Mouse (Mus musculus) CD8-positive naive resting alpha-beta T cell, adult 2 months (primary cell): ENCODE results near the gene Dock1.

Experiments used
- DNase-seq, 2 experiments: peaks; one replicate each; pipeline ENCODE4 v3.0.0; 2022; ENCODE audit warnings: low read depth in 2 of 2, low spot score in 2 of 2

The Dock1 gene

DNA sequence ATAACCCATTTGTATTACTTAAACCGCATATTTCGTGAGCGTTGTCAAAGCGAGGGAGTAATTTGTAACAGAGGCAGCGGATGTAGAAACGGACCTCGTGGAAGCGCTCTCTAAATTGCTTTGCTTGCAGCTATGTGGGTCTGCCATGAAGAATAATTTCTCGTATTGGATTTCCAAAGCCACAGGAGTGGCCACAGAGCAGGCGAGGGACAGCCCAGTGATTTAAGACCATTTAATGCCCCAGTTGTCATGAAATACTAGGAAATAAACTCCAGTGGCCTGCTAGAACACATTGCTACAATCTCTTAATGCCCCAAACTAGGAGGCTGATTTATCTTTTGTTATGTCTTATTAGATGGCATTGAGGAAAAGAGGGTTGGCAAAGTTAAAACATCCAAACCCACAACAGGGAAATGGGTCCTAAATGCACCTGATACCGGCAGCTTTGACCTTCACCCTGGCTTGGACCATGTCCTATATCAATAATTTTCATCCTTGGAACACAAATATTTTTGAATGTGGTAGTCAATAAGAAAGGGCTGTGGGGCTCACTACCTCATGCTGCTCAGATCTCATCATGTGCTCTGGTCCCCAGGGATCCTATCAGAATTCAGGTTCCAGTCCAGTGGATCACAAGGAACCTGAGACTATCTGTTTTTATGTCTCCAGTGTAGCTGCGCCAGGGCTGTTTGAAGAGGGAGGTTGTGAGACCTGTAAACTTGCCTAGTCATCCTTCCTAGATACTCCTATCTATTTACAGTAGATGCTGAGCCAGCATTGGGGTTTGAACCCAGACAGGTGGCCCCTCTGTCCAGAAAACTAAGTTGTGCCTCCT lies 373.7 kb downstream of the Dock1 start:
- DNase-seq: no peak

DNA sequence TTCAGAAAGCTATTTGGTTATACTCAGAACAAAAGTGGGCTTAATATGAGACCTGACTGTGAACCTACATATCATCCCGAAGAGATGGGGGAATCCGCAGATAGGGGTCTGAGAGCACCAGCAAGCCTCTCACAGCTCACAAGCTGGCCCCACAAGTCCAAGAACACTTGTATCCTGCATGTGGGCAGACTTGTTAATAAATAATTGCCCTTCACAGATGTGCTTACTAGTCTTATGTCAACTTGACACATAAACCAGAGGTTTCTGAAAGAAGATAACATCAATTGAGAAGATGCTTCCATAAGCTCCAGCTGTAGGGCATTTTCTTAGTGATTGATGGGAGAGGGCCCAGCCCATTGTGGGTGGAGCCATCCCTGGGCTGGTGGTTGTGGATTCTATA lies 379.0 kb downstream of the Dock1 start:
- DNase-seq: no peak

DNA sequence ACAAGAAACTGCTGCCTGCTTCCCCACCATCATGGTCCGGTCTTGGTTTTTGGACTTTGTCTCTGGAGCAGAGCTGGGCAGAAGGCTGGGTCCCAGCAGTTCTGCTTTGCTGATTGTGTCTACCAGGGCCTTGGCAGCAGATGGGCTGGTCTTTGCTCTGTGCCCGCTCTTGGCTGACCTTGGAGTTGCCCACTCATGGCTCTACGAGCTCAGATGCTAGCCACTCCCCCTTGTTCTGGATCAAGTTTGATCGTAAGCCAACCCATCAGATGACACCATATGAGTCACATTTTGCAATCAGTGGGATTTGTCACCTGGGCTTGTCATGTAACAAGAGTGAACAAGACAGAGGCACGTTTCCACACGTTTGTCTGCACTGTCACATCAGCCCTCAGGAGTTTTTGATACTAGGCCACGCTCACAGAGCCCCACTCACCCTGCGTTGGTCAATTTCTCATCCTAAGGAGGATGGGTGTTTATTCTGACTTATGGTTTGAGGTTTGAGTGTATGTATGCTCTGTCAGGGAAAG lies 382.8 kb downstream of the Dock1 start:
- DNase-seq: no peak

DNA sequence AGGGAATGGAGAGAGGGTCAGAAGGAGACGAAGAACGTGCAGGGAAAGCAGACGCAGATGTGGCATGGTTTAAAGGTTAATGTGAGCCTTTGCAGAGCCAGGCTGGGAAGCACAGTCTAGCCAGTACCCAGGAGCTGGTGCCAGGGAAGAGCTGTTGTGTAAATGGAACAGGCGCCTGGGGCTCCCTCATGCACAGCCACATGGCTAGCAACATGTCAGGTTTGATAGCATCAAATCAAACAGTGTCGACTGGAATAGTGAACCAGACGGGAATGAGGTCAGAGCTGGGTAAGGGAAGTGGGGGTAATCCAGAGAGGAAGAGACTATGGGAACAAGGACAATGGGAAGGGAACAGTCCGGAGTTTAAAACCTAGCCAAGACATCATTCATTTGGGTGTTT lies 384.2 kb downstream of the Dock1 start:
- no peak for DNase-seq

DNA sequence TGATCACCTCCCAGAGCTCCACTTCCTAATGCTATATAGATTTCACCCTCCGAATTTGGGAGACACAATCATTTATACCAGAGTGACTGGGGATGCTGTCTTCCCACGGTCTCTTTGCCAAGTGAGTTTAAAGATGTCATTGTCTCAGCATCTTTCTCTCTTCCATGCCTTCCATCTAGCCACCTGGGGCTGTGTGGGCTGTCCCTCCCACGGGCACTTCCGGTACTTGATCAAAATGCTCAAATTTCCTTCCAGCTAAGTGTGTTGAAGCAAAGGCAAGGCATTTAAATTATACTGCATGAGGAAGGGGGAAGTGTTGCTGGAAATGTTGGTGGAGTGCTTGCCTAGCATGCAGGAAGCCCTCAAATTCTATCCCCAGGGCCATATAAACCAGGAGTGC lies 388.6 kb downstream of the Dock1 start:
- DNase-seq: no peak

DNA sequence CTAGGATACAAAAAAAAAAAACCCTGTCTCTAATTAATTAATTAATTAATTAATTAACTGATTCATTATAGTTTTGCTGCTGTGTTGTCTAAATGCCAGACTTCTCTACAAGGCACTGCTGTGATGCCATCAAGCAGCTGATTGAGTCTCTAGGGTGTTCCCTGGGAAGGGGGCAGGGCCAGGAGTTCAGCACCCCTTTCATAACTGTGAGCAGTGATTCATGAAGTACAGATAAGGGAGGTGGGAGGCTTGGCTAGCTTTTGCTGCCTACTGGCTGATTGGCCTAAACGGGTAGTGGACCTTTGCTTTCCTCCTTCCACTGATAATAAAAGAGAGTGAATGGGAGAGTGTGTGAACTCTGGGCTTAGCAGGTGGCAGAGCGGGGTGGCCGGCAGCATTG lies 389.1 kb downstream of the Dock1 start:
- no peak for DNase-seq

DNA sequence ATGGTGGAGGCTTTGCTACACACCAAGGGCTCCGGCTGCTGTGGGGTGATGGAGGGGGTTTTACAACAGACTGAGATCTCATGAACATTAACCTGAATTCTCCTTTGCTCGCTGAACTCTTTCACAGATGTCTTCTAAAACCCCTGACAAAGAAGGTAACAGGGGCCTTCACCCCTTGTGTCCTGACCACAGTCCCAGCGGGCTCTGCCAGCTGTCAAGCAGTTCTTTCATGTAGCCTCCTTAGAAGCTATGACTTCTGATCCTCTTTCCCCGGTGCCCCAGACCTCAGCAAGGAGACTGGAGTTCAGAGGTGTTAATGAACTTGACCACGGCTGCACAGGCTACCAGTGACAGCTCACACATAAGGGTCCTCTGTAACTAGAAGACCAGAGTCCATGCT lies 393.4 kb downstream of the Dock1 start:
- DNase-seq: no peak

DNA sequence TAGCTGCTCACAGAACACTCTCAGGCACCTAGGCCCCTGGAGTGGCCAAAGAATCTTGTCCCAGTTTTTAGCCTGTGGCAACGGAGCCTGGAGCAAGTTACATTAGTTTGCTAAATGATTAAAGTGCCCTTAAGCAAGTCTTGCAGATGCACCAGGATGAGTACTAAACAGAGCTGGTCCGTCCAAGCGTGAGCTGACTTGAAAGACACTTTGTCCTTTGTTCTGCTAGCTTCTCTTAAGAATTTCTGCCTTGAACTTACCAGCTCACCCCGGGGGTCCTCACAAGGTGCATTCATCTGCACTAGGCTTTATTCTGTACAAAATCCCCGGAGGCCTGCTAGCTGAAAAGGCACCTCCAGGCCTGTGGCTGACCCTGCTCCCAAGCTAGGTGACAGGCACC lies 394.8 kb downstream of the Dock1 start:
- no peak for DNase-seq

DNA sequence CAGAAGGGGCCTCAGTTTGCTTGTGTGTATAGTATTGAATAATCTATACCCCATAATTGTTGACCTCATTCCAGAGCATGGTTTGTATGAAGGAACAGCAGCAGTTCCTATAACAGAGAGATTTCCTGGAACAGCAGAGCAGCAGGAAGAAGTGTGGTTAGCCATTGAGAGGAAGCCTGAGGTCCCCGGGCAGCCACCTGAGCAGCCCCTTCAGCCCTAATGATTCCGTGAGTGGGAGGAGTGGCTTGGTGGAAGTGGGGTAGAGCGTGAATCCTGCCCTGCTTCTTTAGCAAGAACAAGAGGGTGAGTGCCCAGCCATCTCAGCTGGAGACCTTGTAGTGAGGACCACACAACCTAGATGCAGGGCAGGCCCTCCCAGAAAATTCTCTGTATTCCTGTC lies 398.4 kb downstream of the Dock1 start:
- no peak for DNase-seq

DNA sequence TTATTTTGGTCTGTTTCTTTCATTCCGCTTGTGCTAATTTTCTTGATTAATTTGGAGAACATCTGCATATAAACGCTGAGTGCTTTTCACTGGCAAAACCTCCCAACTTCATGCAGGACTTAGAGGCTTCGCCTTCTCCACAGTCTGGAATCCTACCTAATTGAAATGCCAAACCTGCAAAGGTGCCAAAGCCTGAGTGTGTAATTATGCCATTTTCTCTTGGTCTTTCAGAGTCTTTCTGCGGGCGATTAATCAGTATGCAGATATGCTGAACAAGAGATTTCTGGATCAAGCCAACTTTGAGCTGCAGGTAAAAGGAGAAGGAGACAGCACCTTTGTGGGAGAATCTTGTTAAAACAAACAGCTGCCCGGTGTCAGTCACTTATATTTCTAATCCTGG lies 406.4 kb downstream of the Dock1 start:
- no peak for DNase-seq

DNA sequence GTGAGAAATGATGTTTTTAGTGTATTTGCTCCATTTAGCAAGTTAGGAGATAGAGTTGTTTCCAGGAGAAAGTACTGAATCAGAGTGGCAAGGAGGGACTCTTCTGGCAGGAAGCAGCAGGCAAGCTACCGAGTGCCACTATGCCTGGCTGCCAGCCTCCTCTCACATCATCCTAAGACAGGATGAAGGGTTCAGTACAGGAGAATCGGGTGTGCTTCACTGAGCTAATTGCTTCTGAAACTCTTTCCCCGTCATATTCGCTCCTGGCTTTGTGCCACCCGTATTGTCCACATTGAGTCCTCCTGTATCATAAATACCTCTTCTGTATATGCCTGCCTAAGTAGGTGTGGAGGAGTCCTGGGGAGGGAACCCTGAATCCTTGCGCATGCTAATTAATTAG lies 406.9 kb downstream of the Dock1 start:
- DNase-seq: no peak

DNA sequence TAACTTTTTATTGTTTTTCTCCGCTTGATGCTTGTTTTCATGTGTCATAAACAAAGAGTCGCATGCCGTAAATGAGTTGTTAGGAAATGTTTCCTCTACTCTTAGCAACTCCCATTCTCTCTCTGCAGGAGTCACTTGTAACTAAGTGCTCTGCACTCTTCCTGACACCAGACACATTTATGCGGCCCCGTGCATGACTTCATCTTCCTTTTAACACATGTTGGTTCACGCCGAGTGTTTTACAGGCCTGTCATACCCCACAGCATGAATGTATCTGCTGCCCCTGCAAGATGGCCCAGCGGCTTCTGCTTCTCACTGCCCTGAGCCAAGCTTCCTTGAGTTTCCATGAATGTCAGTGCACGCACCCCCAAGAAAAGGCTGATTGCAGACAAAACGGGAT lies 407.4 kb downstream of the Dock1 start:
- DNase-seq: no peak

DNA sequence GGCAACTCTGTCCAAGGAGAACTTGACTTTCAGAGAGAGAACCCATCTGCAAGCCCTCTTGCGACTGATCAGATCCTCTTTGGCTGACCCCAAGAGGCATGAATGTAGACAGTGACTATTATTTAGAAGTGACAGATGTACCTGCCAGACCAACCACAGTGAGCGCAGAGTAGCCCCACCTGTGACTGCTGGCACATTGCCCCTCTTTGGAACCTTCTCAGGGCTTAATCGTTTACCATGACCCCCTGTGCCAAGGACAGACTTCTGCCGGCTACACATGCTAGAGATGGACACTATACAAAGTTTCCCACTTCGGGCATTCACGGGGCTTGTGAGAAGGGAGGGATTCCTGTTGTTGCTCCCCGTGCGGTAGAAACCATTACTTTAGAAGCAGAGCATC lies 413.0 kb downstream of the Dock1 start:
- no peak for DNase-seq

DNA sequence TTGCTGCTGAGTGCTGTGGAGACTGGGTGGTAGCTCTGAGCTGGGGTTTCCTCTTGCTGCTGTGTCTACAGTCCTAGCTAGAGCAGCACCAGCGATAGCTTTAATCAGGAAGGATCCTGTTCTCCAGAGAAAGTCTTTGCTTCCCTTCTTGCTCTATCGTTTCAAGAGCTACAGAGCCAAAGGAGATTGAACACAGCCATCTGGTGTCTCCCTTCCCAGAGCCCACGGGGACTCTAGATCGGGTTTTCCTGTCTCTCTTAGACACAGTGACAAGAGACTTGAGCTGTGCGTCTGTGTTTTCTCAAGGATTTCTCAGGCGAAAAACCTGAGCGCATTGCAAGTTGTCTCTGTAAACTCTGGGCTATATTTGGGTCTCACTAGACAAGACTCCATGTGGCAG lies 413.6 kb downstream of the Dock1 start:
- no peak for DNase-seq

DNA sequence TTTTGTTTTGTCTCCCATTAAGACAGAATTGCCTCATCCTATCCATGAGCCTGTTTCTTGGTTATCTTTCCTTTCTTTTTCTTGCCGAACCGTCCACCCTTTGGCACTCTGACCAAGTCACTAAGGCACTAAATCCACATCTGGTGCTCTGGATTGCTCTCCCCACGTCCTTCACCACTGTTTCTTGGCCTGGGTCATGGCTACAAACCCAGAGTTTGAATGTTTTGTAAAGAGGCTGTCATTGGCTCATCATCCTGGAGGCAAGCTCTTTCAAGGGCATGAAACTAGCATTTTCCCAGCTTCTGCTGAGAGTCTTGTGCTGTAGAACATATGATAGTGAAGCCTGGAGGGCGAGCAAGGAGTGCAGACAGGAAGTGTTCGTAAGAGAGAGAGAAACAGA lies 416.1 kb downstream of the Dock1 start:
- DNase-seq: no peak

DNA sequence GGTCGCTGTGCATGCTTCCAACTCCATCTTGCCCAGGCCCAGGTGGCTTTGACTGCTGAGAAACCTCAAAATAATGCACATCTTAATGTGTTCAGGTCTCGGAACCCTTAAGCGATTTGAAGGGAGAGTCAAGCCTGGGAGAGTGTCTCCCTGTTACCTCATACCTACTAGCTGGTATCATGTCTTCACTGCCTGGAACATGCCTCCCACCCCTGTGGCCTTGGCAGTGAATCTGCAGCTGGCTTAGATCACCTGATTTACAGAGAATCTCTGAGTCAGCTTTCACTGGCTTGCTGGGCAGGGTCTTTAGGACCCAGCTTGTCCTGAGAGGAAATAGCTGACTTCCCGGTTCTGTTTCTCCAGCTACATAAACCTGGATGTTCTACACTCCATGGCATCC lies 419.2 kb downstream of the Dock1 start:
- no peak for DNase-seq

DNA sequence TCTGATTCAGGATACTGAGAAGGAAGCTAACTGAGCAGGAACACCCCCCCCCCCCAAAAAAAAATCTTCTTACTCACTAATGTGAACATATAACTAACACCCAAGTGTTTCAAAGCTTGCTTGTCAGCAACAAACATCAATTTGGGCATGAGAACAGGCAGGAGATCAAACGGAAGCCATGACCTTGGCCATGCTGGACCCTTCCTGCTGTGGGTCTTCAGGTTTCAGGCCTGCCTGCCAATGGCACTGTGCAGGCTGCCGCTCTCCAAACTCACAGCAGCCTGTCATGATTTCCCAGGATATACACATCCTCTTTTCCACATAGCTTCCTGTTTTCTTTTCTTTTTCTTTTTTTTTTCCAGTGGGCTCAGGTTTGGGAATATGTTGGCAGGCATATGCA lies 423.4 kb downstream of the Dock1 start:
- no peak for DNase-seq

DNA sequence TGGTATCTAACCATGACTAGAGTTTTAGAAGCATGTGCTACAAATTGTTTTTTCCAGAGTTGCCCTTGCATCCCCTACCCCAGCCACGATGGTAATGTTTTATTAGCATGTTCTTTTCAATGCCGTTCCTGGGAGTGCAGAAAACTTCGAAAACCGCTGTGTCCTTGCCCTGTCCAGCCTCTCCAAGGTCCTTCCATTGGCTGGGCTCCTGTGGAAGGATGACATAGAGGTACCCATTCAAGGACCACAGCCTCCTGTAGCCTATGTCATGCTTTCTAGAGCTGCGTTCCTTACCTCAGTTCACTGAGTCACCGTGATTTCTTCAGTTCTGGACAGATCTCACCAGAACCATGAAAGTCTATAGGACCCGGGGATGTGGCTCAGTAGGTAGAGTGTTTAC lies 431.5 kb downstream of the Dock1 start:
- DNase-seq: no peak

DNA sequence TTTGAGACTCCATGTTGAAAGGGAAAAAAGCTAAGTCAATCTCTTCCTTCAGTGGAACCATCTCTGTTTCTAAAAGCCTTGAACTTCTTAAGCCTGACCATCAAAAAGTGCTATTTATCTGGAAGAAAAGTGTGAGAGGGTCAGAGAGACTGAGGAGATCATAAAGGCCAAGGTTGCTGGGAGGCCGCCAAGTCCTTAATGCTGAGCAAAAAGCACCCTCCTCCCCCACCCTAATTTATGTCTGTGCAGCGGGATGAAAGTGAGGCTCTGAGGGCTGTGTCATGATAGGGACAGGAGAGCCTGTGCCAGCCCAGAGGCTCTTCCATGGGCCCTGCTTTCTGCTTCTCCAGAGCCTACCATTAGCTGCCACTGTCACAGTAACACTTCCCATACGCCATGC lies 436.1 kb downstream of the Dock1 start:
- no peak for DNase-seq

DNA sequence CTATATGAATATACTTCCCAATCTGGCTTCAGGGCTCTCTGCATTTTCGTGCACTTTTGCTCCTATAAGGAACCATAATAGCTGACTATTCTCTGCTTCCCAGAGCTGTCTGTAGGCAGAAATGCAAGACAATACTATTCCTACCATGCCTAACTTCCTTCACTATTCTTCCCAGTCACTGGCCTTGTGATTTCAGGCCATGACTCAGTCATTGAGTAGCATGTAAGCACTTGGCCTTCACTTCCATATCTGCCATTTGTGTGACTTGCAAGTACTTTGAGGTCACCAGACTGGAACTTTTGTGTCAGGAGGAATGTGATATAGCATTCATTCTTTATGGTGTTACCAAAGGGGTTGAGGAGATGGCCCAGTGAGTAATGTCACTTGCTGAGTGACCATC lies 439.9 kb downstream of the Dock1 start:
- DNase-seq: no peak

DNA sequence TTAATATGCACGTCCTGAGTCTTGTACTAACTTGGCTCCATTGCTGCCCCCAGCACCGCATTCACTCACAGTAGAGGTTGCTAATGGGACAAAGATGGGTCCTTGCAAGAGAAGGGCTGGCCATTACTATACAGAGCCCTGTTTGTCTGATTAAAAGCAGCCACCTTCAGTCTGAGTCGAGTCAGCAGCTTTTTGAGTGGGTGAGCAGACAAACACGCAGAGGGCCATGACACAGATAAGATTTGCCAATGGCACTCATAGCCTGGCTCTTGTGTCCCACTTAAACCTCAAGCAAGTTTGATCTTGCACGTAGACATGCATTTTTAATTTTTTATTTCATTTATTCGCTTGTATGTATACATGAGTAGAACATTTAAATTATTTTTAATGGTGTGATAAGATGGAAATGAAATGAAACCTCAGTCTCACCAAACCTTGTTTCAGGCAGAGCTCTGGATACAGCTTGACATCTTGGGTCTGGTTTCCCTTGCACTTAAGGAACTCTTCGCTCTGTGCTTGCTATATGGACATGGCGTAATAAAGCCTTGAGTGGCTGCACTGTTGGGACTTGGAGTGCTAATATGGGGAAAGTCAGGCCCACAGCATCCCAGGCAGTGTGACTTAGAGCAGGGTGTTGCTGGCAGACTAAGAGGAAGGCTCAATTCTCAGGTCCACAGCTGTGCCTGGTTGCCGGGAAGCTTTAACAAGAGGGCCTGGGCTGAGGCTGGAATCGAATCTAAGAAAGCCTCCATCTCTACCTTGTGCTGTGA lies 455.0 kb downstream of the Dock1 start:
- no peak for DNase-seq

DNA sequence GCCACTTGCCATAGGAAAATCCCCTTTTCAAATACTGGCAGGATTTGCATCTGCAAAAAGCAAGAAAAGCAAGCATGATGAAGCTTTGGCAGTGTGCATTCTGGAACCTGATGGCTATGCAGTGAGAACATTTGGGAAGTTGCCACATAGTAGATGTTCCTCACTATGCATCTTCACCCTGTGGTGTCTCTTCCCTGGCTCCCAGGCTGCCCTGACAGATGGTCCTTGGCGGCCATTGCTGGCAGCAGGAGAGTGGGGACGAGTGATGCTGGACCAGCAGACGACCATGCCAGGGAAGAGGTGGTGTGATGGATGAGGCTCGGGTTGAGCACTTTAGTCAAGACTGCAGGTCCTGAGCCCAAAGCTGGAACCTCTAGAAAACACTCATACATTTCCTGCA lies 462.0 kb downstream of the Dock1 start:
- no peak for DNase-seq

DNA sequence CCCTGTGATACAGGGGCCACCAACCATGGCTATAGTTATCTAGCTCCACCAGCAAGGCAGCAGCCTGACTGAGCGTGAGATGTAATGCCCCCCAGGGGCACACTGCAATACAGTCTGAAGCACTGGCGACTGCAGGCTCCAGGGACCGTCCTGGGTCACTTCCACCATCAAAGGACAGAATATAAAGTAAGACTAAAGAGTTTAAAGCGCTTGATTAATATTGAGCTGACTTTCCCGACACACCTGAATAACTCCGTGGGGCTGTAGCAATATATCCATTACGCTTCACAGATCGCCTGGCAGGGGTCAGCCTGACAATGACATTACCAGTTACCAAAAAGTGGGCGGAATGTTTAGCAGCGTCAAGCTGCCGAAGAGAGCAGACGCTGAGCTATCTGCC lies 464.2 kb downstream of the Dock1 start:
- no peak for DNase-seq
